Mouse (Mus musculus): ENCODE results near the gene Khdc1c. TPM values are rescaled to one million over a fixed set of nuclear protein-coding genes. Genes with fewer than 3 reads are reported as not detected.
"Not testable (repeated sequence)": the region's sequence is repeated elsewhere in the genome, so short reads cannot be mapped to it uniquely, and the experiment has no call there.

Gene Khdc1c
- 0.25 TPM in 1 of 2 replicates, not detected in the other for total RNA-seq (2017)

GRCm38 (mm10) chr1:21368031-21368430, at the start of gene Khdc1c:
Khdc1c (plus strand) TSS chr1:21368331.
- not testable (repeated sequence) for ATAC-seq (ENCODE audit: extremely low read depth, insufficient number of reproducible peaks, low FRiP score, poor library complexity, severe bottlenecking)

GRCm38 (mm10) chr1:21320271-21320670, 47.9 kb upstream of the Khdc1c start:
- not testable (repeated sequence) for ATAC-seq (ENCODE audit: extremely low read depth, insufficient number of reproducible peaks, low FRiP score, poor library complexity, severe bottlenecking)

DNA sequence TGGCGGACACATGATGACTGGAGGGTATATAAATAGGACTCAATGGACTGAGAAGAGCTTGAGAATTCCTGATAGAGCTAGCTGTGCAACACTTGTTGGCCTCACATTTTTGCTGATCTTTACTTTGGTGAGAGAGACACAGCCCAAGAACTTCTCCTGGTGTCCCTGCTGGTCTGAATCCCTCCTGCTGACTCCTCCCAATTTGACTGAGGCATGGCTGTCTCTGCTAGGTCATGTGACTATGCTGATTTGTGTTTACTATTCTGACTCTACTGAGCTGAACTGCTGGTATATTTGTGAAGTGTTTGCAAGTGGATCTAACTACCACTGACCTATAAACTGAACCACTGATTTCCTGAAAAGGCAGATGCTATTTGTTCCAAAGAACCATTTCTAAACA, 46.5 kb upstream of the Khdc1c start:
- ATAC-seq (ENCODE audit: extremely low read depth, insufficient number of reproducible peaks, low FRiP score, poor library complexity, severe bottlenecking), result no peak

GRCm38 (mm10) chr1:21323996-21324574, 44.0 kb upstream of the Khdc1c start:
- ATAC-seq (ENCODE audit: extremely low read depth, insufficient number of reproducible peaks, low FRiP score, poor library complexity, severe bottlenecking), result no peak

DNA sequence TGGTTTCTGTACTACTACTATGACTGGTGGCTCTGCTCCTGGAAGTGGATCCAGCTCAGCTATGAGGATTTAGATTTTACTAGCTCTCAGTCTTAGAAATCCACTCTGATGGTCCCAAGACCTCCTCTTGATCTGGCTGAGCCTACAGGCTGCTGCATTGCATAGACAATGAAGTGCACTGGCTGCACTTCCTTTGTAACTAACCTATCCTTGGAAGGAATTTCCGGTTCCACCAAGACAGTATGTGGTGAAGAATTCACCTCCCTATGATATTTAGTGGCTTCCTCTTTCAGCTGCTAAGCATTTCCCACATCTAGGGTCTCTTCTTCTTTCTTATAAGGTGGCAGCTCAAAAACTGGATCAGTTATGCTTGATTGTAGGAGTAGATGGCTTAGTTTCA, 43.5 kb upstream of the Khdc1c start:
- no peak for ATAC-seq (ENCODE audit: extremely low read depth, insufficient number of reproducible peaks, low FRiP score, poor library complexity, severe bottlenecking)

GRCm38 (mm10) chr1:21326733-21327132, 41.4 kb upstream of the Khdc1c start:
- ATAC-seq (ENCODE audit: extremely low read depth, insufficient number of reproducible peaks, low FRiP score, poor library complexity, severe bottlenecking), result no peak

GRCm38 (mm10) chr1:21331161-21331560, 37.0 kb upstream of the Khdc1c start:
- not testable (repeated sequence) for ATAC-seq (ENCODE audit: extremely low read depth, insufficient number of reproducible peaks, low FRiP score, poor library complexity, severe bottlenecking)

- no peak for ATAC-seq (ENCODE audit: extremely low read depth, insufficient number of reproducible peaks, low FRiP score, poor library complexity, severe bottlenecking)
Measured at GRCm38 (mm10) chr1:21333222-21333973, 34.7 kb upstream of the Khdc1c start.

DNA sequence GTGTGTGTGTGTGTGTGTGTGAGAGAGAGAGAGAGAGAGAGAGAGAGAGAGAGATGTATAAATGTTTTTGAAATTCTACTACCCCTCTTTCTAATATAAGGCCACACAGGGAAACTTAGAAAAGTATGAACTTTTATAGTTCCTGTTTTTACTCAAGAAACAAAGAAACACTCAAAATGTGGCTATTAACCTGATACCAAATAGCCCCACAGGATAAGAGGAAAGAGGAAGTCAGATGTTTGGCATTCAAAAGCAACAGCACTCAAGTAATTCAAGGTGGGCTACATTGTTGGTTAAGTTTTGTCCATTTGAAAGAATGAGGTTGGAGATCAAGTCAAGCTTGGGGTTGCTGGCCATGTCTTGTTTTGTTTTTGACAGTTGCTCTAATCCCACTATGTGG, 32.3 kb upstream of the Khdc1c start:
- no peak for ATAC-seq (ENCODE audit: extremely low read depth, insufficient number of reproducible peaks, low FRiP score, poor library complexity, severe bottlenecking)

DNA sequence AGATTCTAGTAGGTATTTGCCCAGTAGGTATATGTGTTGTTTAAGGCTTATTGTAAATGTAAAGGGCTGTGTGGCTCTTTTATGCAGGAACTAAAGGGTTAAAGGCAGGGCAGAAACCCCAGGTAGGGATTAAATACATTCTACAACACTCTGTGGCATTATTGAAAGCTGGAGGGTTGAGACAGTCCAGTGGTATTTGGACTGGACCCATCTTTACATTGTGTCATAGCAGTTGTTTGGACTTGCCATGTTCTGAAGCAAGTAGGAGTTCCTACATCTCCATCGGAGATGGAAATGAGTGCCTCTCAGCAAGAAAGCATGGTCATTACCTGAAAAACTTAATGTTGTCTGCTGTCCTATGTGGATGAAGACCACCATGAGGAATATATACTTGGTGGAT, 27.4 kb upstream of the Khdc1c start:
- no peak for ATAC-seq (ENCODE audit: extremely low read depth, insufficient number of reproducible peaks, low FRiP score, poor library complexity, severe bottlenecking)

DNA sequence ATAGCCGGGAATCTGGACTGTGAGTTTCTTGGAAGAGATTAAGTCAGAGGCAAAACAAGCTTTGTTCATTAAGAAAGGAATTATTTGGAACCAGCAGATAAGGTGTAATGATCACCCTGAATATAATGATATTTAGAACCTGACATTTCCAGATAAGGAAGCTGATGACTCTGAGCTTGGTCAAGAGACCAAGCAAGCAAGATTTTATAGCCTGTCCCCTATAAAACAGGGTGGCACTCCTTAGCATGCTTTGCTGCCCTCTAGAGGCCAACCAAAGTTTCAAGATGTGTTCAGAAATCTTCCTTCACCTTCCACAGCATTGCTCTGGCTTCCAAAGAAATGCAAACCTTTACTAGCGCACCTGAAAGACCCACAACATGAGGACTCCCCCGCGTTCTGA, 23.9 kb upstream of the Khdc1c start:
- ATAC-seq (ENCODE audit: extremely low read depth, insufficient number of reproducible peaks, low FRiP score, poor library complexity, severe bottlenecking), result 0 out of 2 replicates have a peak, but pooled peaks have one; percentile 13

GRCm38 (mm10) chr1:21344752-21345151, 23.4 kb upstream of the Khdc1c start:
- ATAC-seq (ENCODE audit: extremely low read depth, insufficient number of reproducible peaks, low FRiP score, poor library complexity, severe bottlenecking), result not testable (repeated sequence)

DNA sequence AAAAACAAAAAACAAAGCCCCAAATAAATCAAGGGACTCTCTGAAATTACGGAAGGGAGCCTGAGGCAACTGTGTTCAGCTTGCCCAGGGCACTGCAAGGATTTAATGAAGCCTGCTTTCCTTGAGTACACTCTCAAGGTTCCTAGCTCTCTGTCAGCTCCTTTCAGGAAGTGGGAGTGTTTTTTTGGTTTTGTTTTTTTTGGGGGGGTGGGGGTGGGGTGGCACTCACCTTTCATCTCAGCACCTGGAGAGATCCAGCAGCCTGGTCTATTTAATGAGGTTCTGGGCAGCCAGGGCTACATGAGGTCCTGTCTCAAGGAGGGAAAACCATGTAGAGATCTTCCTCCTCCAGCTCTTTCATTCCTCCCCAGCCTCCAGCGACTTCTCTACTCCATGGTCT, 18.8 kb upstream of the Khdc1c start, which contains the start of gene Khdc1a:
Gene Khdc1a (plus strand): TSS at position 301 of the 400 bp plus-strand sequence.
- ATAC-seq (ENCODE audit: extremely low read depth, insufficient number of reproducible peaks, low FRiP score, poor library complexity, severe bottlenecking), result no peak

DNA sequence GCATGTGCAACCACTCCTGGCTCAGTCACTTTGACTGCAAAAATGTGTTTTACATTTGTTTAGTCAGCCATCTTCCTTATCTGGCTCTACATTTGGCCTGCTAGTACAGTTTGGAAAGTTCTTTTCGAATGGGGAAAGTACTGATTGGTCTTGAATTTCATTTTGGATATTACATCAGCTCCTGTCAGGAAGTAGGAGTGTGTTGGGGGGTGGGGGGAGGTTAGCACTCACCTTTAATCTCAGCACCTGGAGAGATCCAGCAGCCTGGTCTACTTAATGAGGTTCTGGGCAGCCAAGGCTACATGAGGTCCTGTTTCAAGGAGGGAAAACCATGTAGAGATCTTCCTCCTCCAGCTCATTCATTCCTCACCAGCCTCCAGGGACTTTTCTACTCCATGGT, 15.1 kb downstream of the Khdc1c start, which contains the start of gene Khdc1b:
Gene Khdc1b (plus strand): TSS at position 301 of the 400 bp plus-strand sequence.
- no peak for ATAC-seq (ENCODE audit: extremely low read depth, insufficient number of reproducible peaks, low FRiP score, poor library complexity, severe bottlenecking)

GRCm38 (mm10) chr1:21391138-21391671, 23.1 kb downstream of the Khdc1c start:
- ATAC-seq (ENCODE audit: extremely low read depth, insufficient number of reproducible peaks, low FRiP score, poor library complexity, severe bottlenecking), result no peak

DNA sequence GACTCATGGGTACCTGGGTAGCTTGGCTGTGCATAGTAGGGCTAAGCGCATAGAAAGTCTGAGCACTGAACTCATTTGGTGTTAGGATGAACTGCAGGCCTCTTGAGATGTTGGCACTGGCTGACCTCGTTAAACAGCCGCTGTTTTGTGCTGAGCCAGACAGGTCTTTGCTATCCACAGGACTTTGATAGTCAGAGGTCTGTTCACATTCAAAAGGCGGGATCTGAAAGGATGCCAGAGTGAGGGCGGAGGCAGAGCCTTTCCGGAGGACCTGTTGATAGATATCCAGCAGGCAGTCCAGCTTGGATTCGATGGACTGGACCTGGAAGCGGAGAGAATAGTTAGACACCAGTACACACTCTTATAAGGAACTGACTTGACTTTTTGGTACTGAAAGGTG, 34.7 kb downstream of the Khdc1c start:
- no peak for ATAC-seq (ENCODE audit: extremely low read depth, insufficient number of reproducible peaks, low FRiP score, poor library complexity, severe bottlenecking)

- ATAC-seq (ENCODE audit: extremely low read depth, insufficient number of reproducible peaks, low FRiP score, poor library complexity, severe bottlenecking), result no peak
Measured at GRCm38 (mm10) chr1:21407266-21407665, 39.1 kb downstream of the Khdc1c start.

GRCm38 (mm10) chr1:21411331-21412196, 43.4 kb downstream of the Khdc1c start:
- ATAC-seq (ENCODE audit: extremely low read depth, insufficient number of reproducible peaks, low FRiP score, poor library complexity, severe bottlenecking), result peak; percentile 36; the same call in 1 of the 2 replicates

- no peak for ATAC-seq (ENCODE audit: extremely low read depth, insufficient number of reproducible peaks, low FRiP score, poor library complexity, severe bottlenecking)
Measured at GRCm38 (mm10) chr1:21412197-21412555, 44.0 kb downstream of the Khdc1c start.
